Mouse (Mus musculus) testis, adult 2 months (tissue): Measurements from ENCODE around the gene Olfr1012. TPM values are rescaled to one million over a fixed set of nuclear protein-coding genes. Genes with fewer than 3 reads are reported as not detected.

ENCODE experiments used
- H3K27ac ChIP-seq: fragments of 200-500 bp; 2 replicates; pipeline ENCODE4 v1.5.1; 2012; ENCODE audit warnings: low read depth, low read length; ENCODE audit not compliant: control insufficient read depth, insufficient read depth
- H3K27me3 ChIP-seq: fragments of 200-500 bp; 2 replicates; pipeline ENCODE4 v1.6.1; 2012; ENCODE audit warnings: mild to moderate bottlenecking, low read length, moderate library complexity; ENCODE audit not compliant: control insufficient read depth, insufficient read depth
- H3K36me3 ChIP-seq: fragments of 200-500 bp; 2 replicates; pipeline ENCODE4 v1.6.1; 2012; ENCODE audit warnings: mild to moderate bottlenecking, low read length; ENCODE audit not compliant: control insufficient read depth, insufficient read depth
- H3K4me1 ChIP-seq: fragments of 200-500 bp; 2 replicates; pipeline ENCODE4 v1.6.1; 2012; ENCODE audit warnings: low read length; ENCODE audit not compliant: control insufficient read depth, insufficient read depth
- H3K4me3 ChIP-seq: fragments of 200-500 bp; 2 replicates; pipeline ENCODE4 v1.5.1; 2012; ENCODE audit warnings: low read depth, mild to moderate bottlenecking, low read length, moderate library complexity, mixed read lengths; ENCODE audit not compliant: control insufficient read depth
- CTCF ChIP-seq: fragments of 200-500 bp; IDR thresholded peaks from 2 replicates; pipeline ENCODE4 v1.5.1; 2012; ENCODE audit warnings: low read depth, mild to moderate bottlenecking, inconsistent platforms, low read length, moderate library complexity; ENCODE audit not compliant: control insufficient read depth, insufficient read depth, insufficient replicate concordance
- POLR2A ChIP-seq: fragments of 200-500 bp; IDR thresholded peaks from 2 replicates; pipeline ENCODE4 v1.6.1; 2012; ENCODE audit warnings: low read depth, mild to moderate bottlenecking, inconsistent platforms, low read length, moderate library complexity; ENCODE audit not compliant: control insufficient read depth
- polyA plus RNA-seq: library from polyadenylated mRNA; depleted of rRNA; stranded (reverse); fragments of >200 nt; gene quantifications from 2 replicates; pipeline ENCODE4 v1.2.3, GENCODE M21; 2012; rRNA removed

Gene Olfr1012
- polyA plus RNA-seq, result not detected in 2 replicates

DNA sequence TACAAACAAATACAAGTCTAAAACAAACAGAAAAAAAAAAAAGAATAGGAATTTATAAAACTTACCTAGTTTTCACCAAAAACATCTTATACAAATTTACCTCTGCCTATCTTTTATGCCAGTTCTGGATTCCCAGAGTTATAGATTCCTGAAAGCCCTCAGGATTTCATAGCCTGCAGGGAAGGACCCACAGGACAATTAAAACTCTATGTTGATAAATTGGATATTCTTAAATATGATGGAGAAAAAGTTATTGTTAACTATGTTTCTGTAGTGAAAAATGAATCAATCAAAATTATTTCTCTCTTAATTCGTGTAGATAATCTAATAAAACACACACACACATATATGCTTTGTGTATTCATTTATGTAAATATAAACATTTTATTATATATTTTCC is at the start of gene Olfr1012:
Gene Olfr1012 (minus strand): TSS at position 101 of the 400 bp plus-strand sequence.
- TF ChIP-seq CTCF, result no peak
- no peak for TF ChIP-seq POLR2A
- Histone ChIP-seq H3K4me3 (no peak within 1 kb of the TSS), H3K27me3 (no peaks in the 10 kb centered on the region), H3K4me1 (no peaks in the 10 kb centered on the region), H3K27ac (no peak within 1 kb of the TSS), H3K36me3 (no peaks in the 10 kb centered on the region)

GRCm38 (mm10) chr2:85804501-85804900 is 41.9 kb upstream of the Olfr1012 start:
- Histone ChIP-seq H3K4me3 (no peak overlapping the region), H3K27ac (no peak overlapping the region), H3K36me3 (no peaks in the 10 kb centered on the region), H3K27me3 (no peaks in the 10 kb centered on the region), H3K4me1 (no peaks in the 10 kb centered on the region)
- TF ChIP-seq POLR2A, result no peak
- no peak for TF ChIP-seq CTCF

DNA sequence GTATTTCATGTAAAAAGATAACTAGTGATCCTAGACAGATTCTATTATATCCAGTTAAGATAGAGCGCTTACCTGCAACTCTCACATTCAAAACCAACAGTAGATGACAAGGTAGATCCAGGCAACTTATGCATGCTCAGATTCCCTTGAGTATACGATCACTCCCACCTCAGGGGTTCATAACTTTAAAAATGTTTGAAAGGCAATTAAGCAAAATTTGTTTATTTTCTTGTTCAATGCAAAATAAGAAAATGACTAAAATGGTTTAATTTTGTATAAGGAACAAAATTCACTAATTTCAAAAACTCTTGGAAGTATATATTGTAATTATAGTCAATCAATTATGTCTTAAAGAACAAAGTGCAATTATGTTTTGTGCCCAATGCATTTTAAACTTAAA is 39.9 kb upstream of the Olfr1012 start, which contains the start of gene Olfr1016:
Gene Olfr1016 (minus strand): TSS at position 101 of the 400 bp plus-strand sequence.
- no peaks in the 10 kb centered on the region for H3K36me3 ChIP-seq
- no peaks in the 10 kb centered on the region for H3K27me3 ChIP-seq
- no peak within 1 kb of the TSS for H3K27ac ChIP-seq
- H3K4me3 ChIP-seq, result no peak within 1 kb of the TSS
- TF ChIP-seq POLR2A, result no peak
- no peak for TF ChIP-seq CTCF
- H3K4me1 ChIP-seq, result no peaks in the 10 kb centered on the region

DNA sequence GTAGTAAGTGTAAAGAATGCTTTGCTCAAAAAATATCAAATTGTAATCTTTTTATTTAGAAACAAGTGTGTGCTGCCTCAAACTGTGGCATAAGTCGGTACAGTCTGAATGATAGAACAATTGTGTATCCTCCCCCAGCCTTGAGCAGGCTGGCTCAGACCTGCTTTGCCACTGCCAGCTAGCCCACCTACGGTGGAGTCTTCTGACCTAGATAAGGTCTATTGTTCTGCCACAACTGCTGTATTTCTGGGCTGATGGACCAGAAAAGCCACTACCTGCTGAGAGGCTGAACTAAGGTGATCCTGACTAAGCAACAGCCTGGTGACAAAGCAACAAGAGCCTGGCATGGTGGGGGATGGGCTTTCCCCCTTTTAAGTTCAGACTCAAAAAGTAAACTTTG is 29.8 kb upstream of the Olfr1012 start:
- Histone ChIP-seq H3K27ac (no peak overlapping the region), H3K36me3 (no peaks in the 10 kb centered on the region), H3K4me3 (no peak overlapping the region), H3K27me3 (no peaks in the 10 kb centered on the region), H3K4me1 (no peaks in the 10 kb centered on the region)
- TF ChIP-seq POLR2A, result no peak
- no peak for TF ChIP-seq CTCF

GRCm38 (mm10) chr2:85781717-85782116 is 19.2 kb upstream of the Olfr1012 start, which contains the start of gene Olfr1015:
Olfr1015 (plus strand) TSS chr2:85782017.
- Histone ChIP-seq H3K4me1 (no peaks in the 10 kb centered on the region), H3K27ac (no peak within 1 kb of the TSS), H3K4me3 (no peak within 1 kb of the TSS), H3K27me3 (no peaks in the 10 kb centered on the region), H3K36me3 (no peaks in the 10 kb centered on the region)
- no peak for TF ChIP-seq CTCF
- TF ChIP-seq POLR2A, result no peak

- Histone ChIP-seq H3K36me3 (no peaks in the 10 kb centered on the region), H3K4me3 (no peak within 1 kb of the TSS), H3K27ac (no peak within 1 kb of the TSS), H3K4me1 (no peaks in the 10 kb centered on the region), H3K27me3 (no peaks in the 10 kb centered on the region)
- TF ChIP-seq CTCF, result no peak
Observed at GRCm38 (mm10) chr2:85772413-85772812, 9.8 kb upstream of the Olfr1012 start, which contains the start of gene Olfr1014. Olfr1014 (plus strand) TSS chr2:85772713.

DNA sequence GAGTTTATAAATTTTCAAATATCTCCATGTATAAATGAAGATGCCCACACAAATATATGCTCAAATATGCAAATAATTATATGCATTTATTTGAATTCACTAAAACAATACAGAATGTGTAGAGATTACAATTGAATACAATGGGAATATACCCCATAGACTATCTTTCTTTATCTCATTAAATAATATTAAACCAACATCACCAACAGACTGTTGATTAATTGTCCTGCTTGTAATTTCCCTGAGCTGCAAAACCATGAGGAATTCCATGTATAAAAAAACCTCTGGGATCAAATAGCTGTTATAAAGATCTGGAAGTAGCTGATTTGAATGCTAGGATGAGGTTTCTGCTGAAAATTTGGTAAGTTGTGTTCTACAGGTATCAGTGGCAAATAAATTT is 4.2 kb upstream of the Olfr1012 start, which contains the start of gene Olfr1013:
Gene Olfr1013 (plus strand): TSS at position 301 of the 400 bp plus-strand sequence.
- no peak for TF ChIP-seq CTCF
- TF ChIP-seq POLR2A, result no peak

GRCm38 (mm10) chr2:85753822-85754221 is 8.7 kb downstream of the Olfr1012 start:
- Histone ChIP-seq H3K27ac (no peak overlapping the region), H3K4me1 (no peaks in the 10 kb centered on the region), H3K4me3 (no peak overlapping the region), H3K27me3 (no peaks in the 10 kb centered on the region), H3K36me3 (no peaks in the 10 kb centered on the region)
- no peak for TF ChIP-seq POLR2A
- TF ChIP-seq CTCF, result no peak

More for the DNA sequence above, 4.2 kb upstream of the Olfr1012 start, which contains the start of gene Olfr1013:
- Histone ChIP-seq H3K36me3 (no peaks in the 10 kb centered on the region), H3K27ac (no peak within 1 kb of the TSS), H3K4me1 (no peaks in the 10 kb centered on the region), H3K27me3 (no peaks in the 10 kb centered on the region), H3K4me3 (no peak within 1 kb of the TSS)
